Mouse (Mus musculus): ENCODE data around the gene Zdhhc19. TPM values are rescaled to one million over a fixed set of nuclear protein-coding genes. Genes with fewer than 3 reads are reported as not detected.

The Zdhhc19 gene
- polyA plus RNA-seq, 1 experiment from 2014 or later = not detected

DNA sequence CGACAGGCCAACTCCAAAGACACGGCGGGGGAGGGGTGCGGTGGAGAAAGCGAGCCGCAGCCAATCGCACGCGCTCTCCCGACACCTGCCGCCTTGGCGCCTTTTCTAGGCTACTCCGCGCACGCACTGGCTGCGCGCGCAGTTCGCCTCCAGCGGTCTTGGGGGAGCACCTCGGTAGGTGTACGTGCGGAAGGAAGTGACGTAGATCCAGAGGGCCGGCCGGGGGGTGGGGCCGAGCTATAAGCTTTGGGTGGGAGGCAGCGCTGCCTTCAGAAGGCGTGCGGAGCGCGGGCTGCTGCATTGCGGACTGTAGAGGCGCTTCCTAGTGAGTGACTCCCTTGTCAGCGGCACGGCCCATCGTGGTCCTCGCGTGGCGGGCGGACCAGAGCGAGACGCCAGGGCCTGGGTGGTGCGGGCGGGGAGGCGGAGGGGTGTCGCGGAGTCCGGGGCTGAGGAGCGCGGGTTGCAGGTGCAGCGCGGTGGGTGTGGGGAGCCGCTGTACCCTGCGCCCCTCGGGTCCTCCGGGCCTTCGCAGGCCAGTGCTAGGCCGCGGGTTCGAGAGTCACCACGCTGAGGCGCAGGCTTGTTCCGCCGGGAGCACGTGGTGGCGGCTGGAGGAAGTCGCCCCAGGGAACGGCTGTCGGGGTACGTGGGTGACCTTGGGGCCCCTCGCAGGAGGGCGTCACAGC lies 112.8 kb downstream of the Zdhhc19 start, which contains the start of gene Tfrc:
Gene Tfrc (plus strand): TSS at position 209 of the 689 bp plus-strand sequence.
- H3K4me1 ChIP-seq (replicated peaks) = peaks cover 26% of the 10 kb centered on the region
- under 1% methylated on average over 67 of the region's 73 CpGs for WGBS
- peak; percentile 97 for ATAC-seq (ENCODE audit: low read depth)
- H3K36me3 ChIP-seq = peaks cover 4% of the 10 kb centered on the region; the same call in 1 of the 2 replicates
- no peaks in the 10 kb centered on the region for H3K9me3 ChIP-seq
- peak within 1 kb of the TSS; percentile 83 for H3K9ac ChIP-seq
- H3K27me3 ChIP-seq = no peaks in the 10 kb centered on the region
- peak within 1 kb of the TSS; percentile 78 for H3K4me2 ChIP-seq
- H3K4me3 ChIP-seq = peak within 1 kb of the TSS; percentile 77
- H3K27ac ChIP-seq (replicated peaks) = peak within 1 kb of the TSS; percentile 93

DNA sequence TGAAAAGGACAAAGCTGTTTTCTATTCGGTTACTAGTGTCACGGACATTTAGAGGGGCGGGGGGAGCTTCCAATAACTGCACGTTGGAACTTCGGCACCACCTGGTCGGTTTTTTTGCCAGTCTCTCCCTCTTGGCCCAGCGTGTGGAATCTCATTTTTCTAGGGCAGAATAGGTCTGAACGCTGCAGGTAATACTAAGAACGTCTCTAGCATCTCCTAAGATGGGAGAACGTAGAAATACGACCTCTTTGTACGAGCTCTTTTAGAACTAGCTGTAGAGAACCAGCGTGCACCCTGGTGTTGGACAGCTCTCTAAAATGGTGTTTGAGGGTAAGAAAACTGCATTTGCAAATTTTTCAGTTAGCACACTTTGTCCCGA lies 113.3 kb downstream of the Zdhhc19 start:
- Histone ChIP-seq H3K27ac (replicated peaks) (peak overlapping the region; percentile 93), H3K36me3 (peaks cover 8% of the 10 kb centered on the region), H3K4me1 (replicated peaks) (peaks cover 26% of the 10 kb centered on the region), H3K9ac (peak overlapping the region; percentile 83), H3K4me3 (peak overlapping the region; percentile 77), H3K4me2 (peak overlapping the region; percentile 78), H3K27me3 (no peaks in the 10 kb centered on the region), H3K9me3 (no peaks in the 10 kb centered on the region)
- WGBS = under 1% methylated on average over 14 of the region's 14 CpGs
- ATAC-seq (ENCODE audit: low read depth) = no peak; the same call in 1 of the 2 replicates

DNA sequence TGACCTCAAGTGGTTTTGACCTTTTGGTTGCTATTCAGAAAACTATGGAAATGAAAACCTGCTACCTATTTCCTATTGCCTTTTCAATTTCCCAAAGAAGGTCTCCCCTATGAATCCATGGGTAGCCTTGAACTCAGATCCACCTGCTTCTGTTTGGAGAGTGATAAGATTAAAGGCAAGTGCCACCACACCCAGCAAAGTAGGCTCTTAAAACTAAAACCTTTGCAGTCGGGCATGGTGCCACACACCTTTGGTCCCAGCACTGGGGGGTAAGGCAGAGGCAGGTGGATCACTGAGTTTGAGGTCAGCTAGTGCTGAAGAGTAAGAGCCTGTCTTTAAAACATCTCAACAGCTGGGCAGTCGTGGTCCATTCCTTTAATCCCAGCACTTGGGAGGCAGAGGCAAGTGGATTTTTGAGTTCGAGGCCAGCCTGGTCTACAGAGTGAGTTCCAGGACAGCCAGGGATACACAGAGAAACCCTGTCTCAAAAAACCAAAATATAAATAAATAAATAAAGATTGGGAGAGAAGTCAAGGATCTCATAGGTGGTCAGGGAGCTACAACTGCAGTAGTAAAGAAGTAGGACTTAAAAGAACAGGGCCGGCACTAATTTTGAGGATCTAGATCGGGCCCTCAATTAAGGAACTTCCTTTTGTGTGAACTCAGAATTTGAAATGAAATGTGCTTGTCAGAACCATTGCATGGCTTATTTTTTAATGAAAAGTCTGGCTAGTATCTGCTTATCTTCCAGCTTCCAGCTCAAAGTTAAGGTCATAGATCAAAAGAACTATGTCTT lies 114.6 kb downstream of the Zdhhc19 start:
- 79% methylated on average over 5 of the region's 5 CpGs for WGBS
- no peaks in the 10 kb centered on the region for H3K9me3 ChIP-seq
- H3K27ac ChIP-seq (replicated peaks) = no peak overlapping the region
- H3K4me1 ChIP-seq (replicated peaks) = peaks cover 26% of the 10 kb centered on the region
- no peaks in the 10 kb centered on the region for H3K27me3 ChIP-seq
- peak overlapping the region; percentile 77 for H3K4me3 ChIP-seq
- ATAC-seq (ENCODE audit: low read depth) = no peak
- peaks cover 20% of the 10 kb centered on the region for H3K36me3 ChIP-seq
- peak overlapping the region; percentile 78 for H3K4me2 ChIP-seq
- peak overlapping the region; percentile 83 for H3K9ac ChIP-seq

Other genes with a start within 250 kb of the Zdhhc19 start
- 15.8 and 18.4 TPM in 2 replicates for gene Fbxo45, start 249.1 kb upstream of the Zdhhc19 start, polyA plus RNA-seq (2015; fragmentation: Nextera tagmentation; extraction: Ambion mirVana)
- 16.4 and 17.1 TPM in 2 replicates for gene Wdr53, start 249.0 kb upstream of the Zdhhc19 start, polyA plus RNA-seq (2015; fragmentation: Nextera tagmentation; extraction: Ambion mirVana)
- 0.28 TPM in 1 of 2 replicates, not detected in the other for gene Smco1, start 224.8 kb upstream of the Zdhhc19 start, polyA plus RNA-seq (2015; fragmentation: Nextera tagmentation; extraction: Ambion mirVana)
- 25.3 and 27.3 TPM in 2 replicates for gene Rnf168, start 218.8 kb upstream of the Zdhhc19 start, polyA plus RNA-seq (2015; fragmentation: Nextera tagmentation; extraction: Ambion mirVana)
- 22.4 and 29.3 TPM in 2 replicates for gene Ubxn7, start 164.0 kb upstream of the Zdhhc19 start, polyA plus RNA-seq (2015; fragmentation: Nextera tagmentation; extraction: Ambion mirVana)
- gene Tm4sf19, start 95.8 kb upstream of the Zdhhc19 start, polyA plus RNA-seq (2015; fragmentation: Nextera tagmentation; extraction: Ambion mirVana) = not detected in 2 replicates
- 33.2 and 40.3 TPM in 2 replicates for gene Tctex1d2, start 76.6 kb upstream of the Zdhhc19 start, polyA plus RNA-seq (2015; fragmentation: Nextera tagmentation; extraction: Ambion mirVana)
- gene Pcyt1a, start 65.3 kb upstream of the Zdhhc19 start, polyA plus RNA-seq (2015; fragmentation: Nextera tagmentation; extraction: Ambion mirVana) = 42.1 and 49.7 TPM in 2 replicates
- gene Slc51a, start 8.4 kb upstream of the Zdhhc19 start, polyA plus RNA-seq (2015; fragmentation: Nextera tagmentation; extraction: Ambion mirVana) = 0.17 TPM in 1 of 2 replicates, not detected in the other
- gene Tfrc, start 112.7 kb downstream of the Zdhhc19 start, polyA plus RNA-seq (2015; fragmentation: Nextera tagmentation; extraction: Ambion mirVana) = 36.0 and 37.9 TPM in 2 replicates
- 20.0 and 21.4 TPM in 2 replicates for gene Tnk2, start 147.6 kb downstream of the Zdhhc19 start, polyA plus RNA-seq (2015; fragmentation: Nextera tagmentation; extraction: Ambion mirVana)
- gene Muc4, start 239.6 kb downstream of the Zdhhc19 start, polyA plus RNA-seq (2015; fragmentation: Nextera tagmentation; extraction: Ambion mirVana) = not detected in 2 replicates